Mouse (Mus musculus) brain, adult 2 months (tissue): ENCODE measurements around the gene Pebp1.
"Not testable (repeated sequence)": the region's sequence is repeated elsewhere in the genome, so short reads cannot be mapped to it uniquely, and the experiment has no call there.

Experiments
- DNase-seq: peaks from one replicate; pipeline ENCODE4 v3.0.0; 2011; ENCODE audit warnings: low read depth, low spot score

The Pebp1 gene

DNA sequence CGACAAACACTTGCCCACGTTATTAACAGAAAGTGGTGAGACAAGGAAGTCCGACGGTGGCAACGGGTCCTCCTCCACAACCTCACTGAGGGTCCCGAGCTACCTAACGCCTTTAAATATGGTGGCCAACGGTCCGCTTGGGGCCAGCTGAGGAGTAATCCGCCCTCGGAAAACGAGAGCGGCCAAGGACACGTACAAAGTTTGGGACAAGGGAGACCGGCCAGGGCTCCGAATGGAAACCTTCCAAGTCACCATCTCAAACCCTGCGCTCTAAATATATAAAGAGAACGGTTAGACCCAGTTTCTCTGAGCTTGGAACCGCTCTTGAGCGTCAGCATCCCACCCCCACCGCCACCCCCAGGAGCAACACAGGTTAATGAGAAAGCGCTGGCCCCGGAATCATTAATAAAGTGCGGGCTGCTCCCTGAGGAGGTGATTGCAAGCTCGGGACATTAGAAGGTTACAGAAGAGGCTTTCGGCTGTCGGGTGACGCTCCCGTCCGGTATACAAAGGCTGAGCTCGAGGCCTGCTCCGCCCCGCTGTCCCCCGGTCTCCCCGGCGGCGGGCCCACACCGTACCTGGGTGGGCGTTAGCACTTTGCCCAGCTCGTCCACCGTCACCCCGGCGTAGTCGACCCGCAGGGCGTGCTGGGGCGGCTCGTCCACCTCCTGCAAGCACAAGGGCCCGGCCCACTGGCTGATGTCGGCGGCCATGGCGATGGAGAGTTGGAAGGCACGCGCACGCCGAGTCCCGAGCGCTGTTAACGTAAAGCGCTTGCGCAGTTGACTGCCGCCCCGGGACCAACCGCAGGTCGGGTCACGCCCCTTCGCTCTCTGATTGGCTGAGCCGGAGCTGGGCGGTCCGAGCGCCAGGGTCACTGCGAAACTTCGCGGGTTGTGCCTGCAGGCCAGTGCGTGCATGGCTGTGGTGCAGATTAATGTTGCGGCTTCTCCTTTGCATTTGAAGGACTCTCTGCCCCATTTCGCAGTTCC, at the start of gene Pebp1:
Pebp1 (minus strand) TSS at position 795 of the 992 bp plus-strand sequence.
- peak; percentile 97 for DNase-seq

DNA sequence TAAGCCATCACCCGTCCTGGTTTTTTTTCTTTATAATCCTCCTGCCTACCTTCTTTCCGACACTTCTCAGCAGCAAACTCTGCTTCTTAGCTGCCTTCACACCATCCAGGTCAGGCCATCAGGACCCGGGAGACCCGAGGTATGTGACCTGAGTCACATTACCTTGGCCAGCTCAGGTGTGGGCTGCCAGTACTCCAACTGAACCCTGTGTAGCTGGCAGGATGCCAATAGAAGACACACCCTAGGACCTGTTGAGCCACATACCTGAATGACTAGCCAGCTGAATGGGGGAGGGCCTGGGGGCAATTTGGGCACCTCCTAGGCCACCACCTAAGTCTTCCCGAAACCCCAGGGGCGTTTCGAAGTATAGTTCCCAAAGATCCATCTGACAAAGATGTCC, 43.0 kb upstream of the Pebp1 start:
- DNase-seq = no peak

DNA sequence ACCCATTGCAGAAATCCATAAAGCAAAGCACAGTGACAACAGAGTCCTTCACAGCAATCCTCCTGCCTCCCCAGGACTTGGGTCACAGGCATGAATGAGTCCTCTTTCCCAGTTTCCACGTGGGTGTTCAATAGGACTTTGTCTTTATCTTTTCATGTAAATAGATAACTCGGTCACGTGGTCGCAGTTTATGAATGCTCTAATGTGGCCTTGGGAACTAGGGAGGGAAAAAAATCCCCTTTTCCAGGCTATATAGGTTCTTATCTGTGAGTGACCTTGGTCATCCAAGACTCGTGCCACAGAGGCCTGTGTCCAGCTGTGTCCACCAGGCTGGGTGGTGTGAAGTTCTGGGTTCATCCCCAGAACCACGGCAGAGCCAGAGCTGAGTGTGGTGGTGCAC, 39.0 kb upstream of the Pebp1 start:
- DNase-seq = no peak

DNA sequence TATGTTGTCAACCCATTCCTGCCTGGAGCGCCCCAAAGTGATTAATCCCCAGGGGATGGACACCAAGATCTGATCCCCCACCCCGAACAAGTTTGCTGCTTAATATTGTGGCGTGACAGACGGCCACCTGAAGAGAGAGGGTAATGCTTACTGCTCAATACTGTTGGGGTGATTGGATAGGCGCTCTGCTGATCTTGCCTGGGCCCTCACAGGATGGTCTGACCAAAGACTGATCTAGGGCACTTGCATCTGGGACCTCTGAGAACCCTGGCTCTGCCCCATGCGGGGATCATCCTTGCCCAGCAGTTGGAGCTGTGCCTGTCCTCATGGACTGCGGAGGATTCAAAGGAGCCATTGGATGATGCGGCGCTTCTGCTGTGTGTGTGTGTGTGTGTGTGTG, 36.3 kb upstream of the Pebp1 start:
- DNase-seq = no peak

GRCm38 (mm10) chr5:117318741-117319629, 31.6 kb upstream of the Pebp1 start, which contains the start of gene Vsig10:
Vsig10 (plus strand) TSS chr5:117319083.
- DNase-seq = peak; percentile 63

- DNase-seq = no peak
These were observed 27.4 kb upstream of the Pebp1 start for GRCm38 (mm10) chr5:117314587-117315428.

DNA sequence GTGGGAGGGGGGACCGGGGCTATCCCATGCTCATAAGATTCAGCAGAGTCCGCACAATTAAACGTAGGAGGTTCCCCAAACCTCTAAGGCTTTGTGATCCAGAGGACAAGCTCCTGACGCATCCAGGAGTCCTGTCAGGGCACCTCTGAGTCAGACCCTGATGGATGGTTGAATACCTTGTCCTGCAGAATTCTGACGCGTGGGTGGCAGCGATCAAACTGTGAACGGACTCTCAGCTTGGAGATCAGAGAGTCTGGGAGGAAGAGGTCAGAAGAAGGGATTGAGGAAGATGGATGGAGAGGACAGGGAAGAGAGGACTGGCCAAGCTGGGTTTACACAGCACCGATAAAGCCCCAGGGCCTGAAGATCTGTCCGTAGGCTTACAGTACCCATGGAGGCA, 26.5 kb upstream of the Pebp1 start:
- DNase-seq = no peak

DNA sequence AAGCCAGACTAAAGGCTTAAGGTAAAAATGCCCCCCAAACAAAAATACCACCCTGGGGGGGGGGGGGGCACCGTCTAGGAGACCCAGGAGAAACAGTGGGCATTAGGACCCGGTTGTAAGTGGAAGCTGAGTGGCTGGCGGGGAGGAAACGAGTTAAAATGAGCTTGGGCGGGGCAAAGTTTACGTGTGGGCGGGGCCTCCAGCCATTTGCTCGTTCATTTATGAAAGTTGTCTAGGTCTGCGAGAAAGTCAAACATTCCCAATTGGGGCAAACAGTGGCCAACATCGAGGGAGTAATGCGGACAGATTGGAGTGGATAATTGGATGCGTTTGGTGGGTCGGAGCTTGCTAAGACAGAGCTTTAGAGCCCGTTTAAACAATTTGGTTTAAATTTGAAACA, 26.0 kb upstream of the Pebp1 start:
- no peak for DNase-seq

DNA sequence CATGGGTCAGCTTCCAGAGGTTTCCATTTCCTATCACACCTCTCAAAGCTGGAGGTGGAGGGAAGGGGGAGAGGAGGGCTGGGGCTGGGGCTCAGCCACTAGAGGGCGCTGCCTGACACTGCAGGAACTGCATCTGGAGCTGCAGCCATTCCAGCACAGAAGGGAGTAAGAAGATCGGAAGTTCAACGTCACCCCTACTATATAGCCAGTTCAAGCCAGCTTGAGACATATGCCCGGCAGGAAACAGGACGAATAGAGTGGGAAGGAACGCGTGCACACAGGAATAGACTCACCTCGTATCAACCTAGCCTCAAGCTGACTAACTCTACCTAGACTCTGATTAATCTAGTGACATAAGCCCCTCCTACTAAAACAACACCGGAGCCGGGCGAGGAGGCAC, 20.3 kb upstream of the Pebp1 start:
- peak; percentile 77 for DNase-seq

- DNase-seq = no peak
These were observed 19.4 kb upstream of the Pebp1 start for GRCm38 (mm10) chr5:117306826-117307225.

DNA sequence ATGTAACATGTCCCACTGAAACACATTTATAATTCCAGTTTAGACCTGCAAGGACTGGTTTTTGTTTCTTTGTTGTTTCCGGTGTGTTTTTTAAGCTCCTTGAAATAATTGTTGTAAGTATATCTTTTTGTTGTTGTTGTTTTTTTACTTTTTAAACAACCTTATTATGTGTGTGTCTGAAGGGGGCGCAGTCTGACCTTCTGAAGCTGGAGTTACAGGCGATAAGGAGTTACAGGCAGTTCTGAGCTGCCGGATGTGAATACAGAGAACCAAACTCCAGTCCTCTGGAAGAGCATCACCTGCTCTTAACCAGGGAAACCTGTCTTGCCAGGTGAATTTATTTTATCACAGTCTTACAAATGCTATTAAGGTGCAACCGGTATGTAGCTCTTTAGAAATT, 18.3 kb upstream of the Pebp1 start:
- no peak for DNase-seq

GRCm38 (mm10) chr5:117304947-117305346, 17.5 kb upstream of the Pebp1 start:
- peak; percentile 89 for DNase-seq

GRCm38 (mm10) chr5:117303691-117304579, 16.5 kb upstream of the Pebp1 start:
- DNase-seq = no peak

DNA sequence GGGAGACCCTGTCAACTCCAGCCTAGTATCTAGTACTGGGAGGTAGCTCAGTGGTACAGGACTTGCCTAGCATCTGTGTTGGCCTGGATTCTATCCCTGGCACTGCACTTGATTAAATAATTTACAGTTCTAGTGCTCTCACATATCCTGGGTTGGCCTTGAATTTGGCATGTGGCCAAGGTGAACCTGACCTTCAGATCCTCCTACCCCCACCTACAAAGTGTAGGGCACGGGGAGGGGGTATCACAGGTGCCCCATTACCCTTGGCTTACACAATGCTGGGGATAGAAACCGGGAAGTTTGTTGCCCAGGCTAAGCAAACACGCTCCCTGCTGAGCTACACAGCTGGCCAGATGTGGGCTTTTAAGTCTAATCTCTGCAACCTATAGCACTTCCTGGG, 15.5 kb upstream of the Pebp1 start:
- DNase-seq = no peak

DNA sequence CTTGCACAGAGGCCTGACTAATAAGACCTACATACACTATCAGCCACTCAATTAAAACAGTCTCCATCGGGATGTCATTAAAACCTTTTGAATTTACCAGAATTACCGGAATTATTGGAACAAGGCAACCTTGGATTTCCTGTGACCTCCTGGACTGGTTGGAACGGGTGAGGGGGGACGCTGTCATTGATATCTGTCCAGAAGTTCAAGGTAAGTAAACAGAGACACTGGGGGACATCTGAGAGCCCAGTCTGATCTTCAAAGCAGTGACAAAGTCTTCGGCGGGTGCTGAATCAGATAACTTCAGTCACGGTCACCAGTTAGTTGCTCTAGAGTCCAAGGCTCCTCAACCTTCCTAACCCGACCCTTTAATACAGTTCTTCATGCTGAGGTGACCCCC, 7.6 kb upstream of the Pebp1 start:
- no peak for DNase-seq

GRCm38 (mm10) chr5:117293776-117294175, 6.4 kb upstream of the Pebp1 start:
- not testable (repeated sequence) for DNase-seq

DNA sequence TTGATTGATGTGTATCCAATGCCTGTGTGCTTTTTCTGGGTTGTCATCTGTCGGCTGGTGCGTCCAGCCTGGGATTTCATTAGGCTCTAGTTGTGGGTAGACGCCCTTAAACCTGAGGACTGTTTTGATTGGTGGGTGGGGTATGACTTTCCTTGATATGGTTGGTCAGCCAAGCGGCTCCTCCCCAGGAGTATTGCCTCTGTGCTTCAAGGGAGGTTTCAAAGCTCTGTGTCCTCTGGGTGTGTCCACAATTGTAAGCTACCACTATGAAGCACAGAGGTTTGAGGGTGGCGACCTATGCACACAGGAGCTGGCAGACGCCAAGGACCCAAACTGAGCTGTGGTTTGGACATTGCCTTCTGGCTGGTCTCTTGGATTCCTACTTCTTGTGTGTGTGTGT, 5.1 kb upstream of the Pebp1 start:
- DNase-seq = no peak

GRCm38 (mm10) chr5:117291312-117291711, 3.9 kb upstream of the Pebp1 start:
- no peak for DNase-seq

DNA sequence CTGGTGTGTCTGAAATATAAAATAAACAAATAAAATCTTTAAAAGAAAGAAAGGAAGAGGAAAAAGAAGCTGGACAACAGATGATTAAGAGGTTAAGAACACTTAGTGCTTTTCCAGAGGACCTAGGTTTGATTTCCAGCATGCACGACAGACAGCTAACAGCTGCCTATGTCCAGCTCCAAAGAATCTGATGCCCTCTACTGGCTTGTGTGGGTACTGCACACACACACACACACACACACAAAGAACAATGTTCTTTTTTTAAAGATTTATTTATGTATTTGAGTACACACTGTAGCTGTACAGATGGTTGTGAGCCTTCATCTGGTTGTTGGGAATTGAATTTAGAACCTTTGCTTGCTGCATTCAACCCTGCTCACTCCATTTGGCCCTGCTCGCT, 2.7 kb upstream of the Pebp1 start:
- no peak for DNase-seq

GRCm38 (mm10) chr5:117289646-117290045, 2.2 kb upstream of the Pebp1 start:
- no peak for DNase-seq
